Mouse (Mus musculus): ENCODE results near the gene Pdk2. TPM values are rescaled to one million over a fixed set of nuclear protein-coding genes. Genes with fewer than 3 reads are reported as not detected.
"Not testable (repeated sequence)": the region's sequence is repeated elsewhere in the genome, so short reads cannot be mapped to it uniquely, and the experiment has no call there.

Gene Pdk2
- polyA plus RNA-seq, 1 experiment from 2014 or later = 10.0 TPM

DNA sequence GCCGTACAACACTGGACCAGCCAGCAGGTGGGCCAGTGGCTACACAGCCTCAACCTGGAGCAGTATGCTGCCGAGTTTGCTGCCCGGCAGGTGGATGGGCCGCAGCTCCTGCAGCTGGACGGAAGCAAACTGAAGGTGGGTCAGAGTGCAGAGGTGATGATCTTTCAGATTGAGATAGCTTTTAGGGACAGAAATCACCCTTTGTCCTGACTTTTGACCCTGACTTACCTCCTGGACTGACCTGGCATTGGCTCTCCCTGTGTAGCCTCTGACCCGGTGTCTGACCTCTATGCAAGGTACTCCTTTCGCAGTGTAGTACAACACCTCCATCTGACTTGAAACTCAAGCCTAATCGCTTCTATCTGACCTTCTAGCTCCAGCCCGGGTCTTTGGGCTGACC is 17.7 kb downstream of the Pdk2 start:
- H3K27ac ChIP-seq = no peak overlapping the region
- 90% methylated on average over 9 of the region's 9 CpGs for WGBS (ENCODE audit: insufficient replicate concordance)
- H3K36me3 ChIP-seq = peaks cover 79% of the 10 kb centered on the region
- H3K9me3 ChIP-seq (replicated peaks) = no peaks in the 10 kb centered on the region
- H3K4me2 ChIP-seq = no peak overlapping the region
- peaks cover 61% of the 10 kb centered on the region for H3K4me1 ChIP-seq
- H3K9ac ChIP-seq = no peak overlapping the region
- H3K4me3 ChIP-seq = no peak overlapping the region
- ATAC-seq = no peak
- H3K27me3 ChIP-seq (replicated peaks) = peaks cover 31% of the 10 kb centered on the region

DNA sequence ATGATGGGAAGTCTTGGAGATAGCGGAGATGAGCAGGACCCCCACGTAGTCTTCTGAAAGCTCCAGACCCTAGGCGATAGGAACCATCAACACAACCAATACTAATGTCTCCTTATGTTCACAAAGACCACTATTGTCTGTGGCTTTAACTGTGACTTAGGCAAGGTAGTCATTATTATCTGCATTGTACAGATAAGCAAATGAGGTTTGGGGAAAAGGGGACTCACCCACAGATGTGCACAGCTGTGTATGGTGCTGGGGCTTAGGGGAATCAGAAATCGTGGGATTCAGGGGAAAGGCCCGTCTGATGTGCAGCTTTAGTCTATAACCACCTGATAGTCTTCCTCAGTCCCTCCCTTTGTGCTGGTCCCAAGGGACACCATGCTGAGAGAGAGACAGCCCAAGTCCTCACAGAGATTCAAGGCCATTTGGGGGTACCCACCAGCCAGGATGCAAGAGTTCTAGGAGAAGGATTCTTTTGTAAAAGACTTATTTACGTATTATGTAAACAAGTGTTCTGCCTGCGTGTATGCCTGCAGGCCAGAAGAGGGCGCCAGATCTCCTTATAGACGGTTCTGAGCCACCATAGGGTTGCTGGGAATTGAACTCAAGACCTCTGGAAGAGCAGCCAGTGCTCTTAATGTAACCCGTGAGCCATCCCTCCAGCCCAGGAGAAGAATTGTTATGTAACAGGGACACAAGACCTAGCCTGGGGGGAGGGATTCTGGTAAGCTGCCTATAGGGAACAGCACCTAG is 18.7 kb downstream of the Pdk2 start:
- Histone ChIP-seq H3K4me2 (no peak overlapping the region), H3K9ac (no peak overlapping the region), H3K27ac (0 out of 2 replicates have a peak overlapping the region, but pooled peaks have one; percentile 16), H3K4me1 (peaks cover 71% of the 10 kb centered on the region), H3K36me3 (peaks cover 89% of the 10 kb centered on the region), H3K27me3 (replicated peaks) (peaks cover 24% of the 10 kb centered on the region), H3K9me3 (replicated peaks) (no peaks in the 10 kb centered on the region), H3K4me3 (no peak overlapping the region)
- 65% methylated on average over 10 of the region's 10 CpGs for WGBS (ENCODE audit: insufficient replicate concordance)
- ATAC-seq = no peak

DNA sequence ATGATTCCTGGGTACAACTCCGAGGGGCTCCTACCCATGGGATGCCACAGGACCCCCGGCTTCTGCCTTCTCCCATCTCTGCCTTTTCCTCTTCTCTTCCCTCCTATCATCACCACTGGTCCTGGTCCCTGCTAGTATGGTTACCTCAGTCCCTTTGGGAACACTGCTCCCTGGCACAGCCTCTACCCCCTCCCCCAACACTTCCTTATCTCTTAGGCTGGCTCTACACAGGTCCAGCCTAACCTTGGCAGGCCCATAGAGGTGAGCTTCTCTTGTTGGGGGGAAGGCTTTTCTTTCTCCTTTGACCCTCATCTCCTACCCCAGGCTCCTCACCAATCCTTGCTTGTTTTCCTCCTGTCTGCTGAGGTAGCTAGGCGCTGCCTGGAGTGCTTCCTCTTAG is 25.7 kb downstream of the Pdk2 start:
- Histone ChIP-seq H3K4me1 (peaks cover 86% of the 10 kb centered on the region), H3K36me3 (peaks cover 78% of the 10 kb centered on the region), H3K4me3 (peak overlapping the region; percentile 15; the same call in 1 of the 2 replicates), H3K27ac (peak overlapping the region; percentile 75), H3K4me2 (peak overlapping the region; percentile 93), H3K27me3 (replicated peaks) (peaks cover 25% of the 10 kb centered on the region), H3K9ac (peak overlapping the region; percentile 57), H3K9me3 (replicated peaks) (no peaks in the 10 kb centered on the region)
- WGBS (ENCODE audit: insufficient replicate concordance) = 67% methylated on average over 3 of the region's 3 CpGs
- no peak for ATAC-seq

DNA sequence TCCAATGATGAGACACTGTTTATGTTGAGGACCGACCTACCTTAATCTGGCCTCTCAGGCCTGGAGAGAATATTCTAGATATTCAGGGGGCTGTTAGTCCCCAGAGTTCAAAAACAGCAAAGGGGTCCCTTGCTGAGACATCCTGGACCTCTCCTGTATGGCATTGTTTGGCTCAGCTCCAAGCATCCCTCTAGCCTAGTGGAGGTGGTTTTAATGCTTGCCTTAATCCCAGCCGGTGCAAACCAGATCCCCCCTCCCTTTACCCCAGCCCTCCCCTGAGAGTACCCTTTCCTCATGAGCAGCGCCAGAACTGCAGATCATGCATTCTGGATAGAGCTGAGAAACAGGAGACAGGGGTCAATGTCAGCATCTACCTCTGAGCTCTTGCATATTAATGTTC is 28.7 kb downstream of the Pdk2 start:
- H3K4me1 ChIP-seq = peaks cover 78% of the 10 kb centered on the region
- peaks cover 48% of the 10 kb centered on the region for H3K36me3 ChIP-seq
- H3K9ac ChIP-seq = peak overlapping the region; percentile 74
- no peak for ATAC-seq
- H3K4me2 ChIP-seq = peak overlapping the region; percentile 93
- H3K27ac ChIP-seq = peak overlapping the region; percentile 100
- H3K9me3 ChIP-seq (replicated peaks) = no peaks in the 10 kb centered on the region
- H3K4me3 ChIP-seq = peak overlapping the region; percentile 96
- WGBS (ENCODE audit: insufficient replicate concordance) = 32% methylated on average over 3 of the region's 3 CpGs
- H3K27me3 ChIP-seq (replicated peaks) = peaks cover 6% of the 10 kb centered on the region; the same call in 1 of the 2 replicates

DNA sequence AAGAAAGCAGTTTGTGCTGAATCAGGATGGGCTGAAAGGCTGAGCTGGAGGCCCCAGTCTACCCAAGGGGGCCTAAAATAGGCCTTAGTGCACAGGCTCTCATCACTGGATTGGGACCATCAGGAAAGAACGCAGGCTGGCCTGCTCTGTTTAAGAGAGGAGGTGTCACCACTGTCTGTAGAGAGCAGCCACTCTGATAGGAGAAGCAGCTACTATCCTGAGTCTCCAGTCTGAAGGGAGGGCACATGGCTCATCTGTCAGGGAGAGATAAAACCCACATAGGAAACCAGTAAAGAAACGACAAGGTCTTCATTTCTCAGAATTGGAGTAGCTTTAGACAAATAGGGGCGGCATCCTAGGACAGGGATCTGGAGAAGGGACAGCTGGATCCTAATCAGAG is 29.1 kb downstream of the Pdk2 start:
- peak; percentile 97 for ATAC-seq
- WGBS (ENCODE audit: insufficient replicate concordance) = 10% methylated on average over 3 of the region's 3 CpGs
- Histone ChIP-seq H3K9ac (peak overlapping the region; percentile 99), H3K27ac (peak overlapping the region; percentile 100), H3K4me2 (peak overlapping the region; percentile 93), H3K4me3 (peak overlapping the region; percentile 96), H3K9me3 (replicated peaks) (no peaks in the 10 kb centered on the region), H3K27me3 (replicated peaks) (peaks cover 6% of the 10 kb centered on the region; the same call in 1 of the 2 replicates), H3K36me3 (peaks cover 44% of the 10 kb centered on the region), H3K4me1 (peaks cover 78% of the 10 kb centered on the region)

DNA sequence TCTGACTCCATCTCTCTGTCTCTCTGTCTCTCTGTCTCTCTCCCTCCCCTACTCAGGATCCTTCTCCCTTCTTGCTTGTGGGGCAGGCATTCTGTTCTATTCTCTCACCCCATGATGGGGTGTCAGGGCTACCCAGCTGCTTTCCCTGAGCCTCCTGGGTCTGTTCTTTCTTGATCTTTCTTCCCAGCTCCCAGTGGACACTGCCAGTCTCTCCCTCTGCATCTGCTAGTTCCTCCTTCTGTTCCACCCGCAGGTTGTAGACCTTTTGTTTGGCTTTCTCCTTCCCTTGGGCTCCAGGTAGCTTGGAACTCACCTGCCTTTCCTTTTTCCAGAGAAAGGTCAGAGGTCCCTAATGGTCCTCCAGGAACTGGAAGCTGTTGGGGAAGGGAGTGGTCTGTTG is 29.7 kb downstream of the Pdk2 start:
- peaks cover 37% of the 10 kb centered on the region for H3K36me3 ChIP-seq
- peak overlapping the region; percentile 99 for H3K9ac ChIP-seq
- peak overlapping the region; percentile 100 for H3K27ac ChIP-seq
- WGBS (ENCODE audit: insufficient replicate concordance) = 19% methylated on average over 1 of the region's 1 CpGs
- H3K4me3 ChIP-seq = peak overlapping the region; percentile 96
- ATAC-seq = no peak
- H3K27me3 ChIP-seq (replicated peaks) = peaks cover 6% of the 10 kb centered on the region; the same call in 1 of the 2 replicates
- H3K9me3 ChIP-seq (replicated peaks) = no peaks in the 10 kb centered on the region
- H3K4me1 ChIP-seq = peaks cover 78% of the 10 kb centered on the region
- peak overlapping the region; percentile 93 for H3K4me2 ChIP-seq

DNA sequence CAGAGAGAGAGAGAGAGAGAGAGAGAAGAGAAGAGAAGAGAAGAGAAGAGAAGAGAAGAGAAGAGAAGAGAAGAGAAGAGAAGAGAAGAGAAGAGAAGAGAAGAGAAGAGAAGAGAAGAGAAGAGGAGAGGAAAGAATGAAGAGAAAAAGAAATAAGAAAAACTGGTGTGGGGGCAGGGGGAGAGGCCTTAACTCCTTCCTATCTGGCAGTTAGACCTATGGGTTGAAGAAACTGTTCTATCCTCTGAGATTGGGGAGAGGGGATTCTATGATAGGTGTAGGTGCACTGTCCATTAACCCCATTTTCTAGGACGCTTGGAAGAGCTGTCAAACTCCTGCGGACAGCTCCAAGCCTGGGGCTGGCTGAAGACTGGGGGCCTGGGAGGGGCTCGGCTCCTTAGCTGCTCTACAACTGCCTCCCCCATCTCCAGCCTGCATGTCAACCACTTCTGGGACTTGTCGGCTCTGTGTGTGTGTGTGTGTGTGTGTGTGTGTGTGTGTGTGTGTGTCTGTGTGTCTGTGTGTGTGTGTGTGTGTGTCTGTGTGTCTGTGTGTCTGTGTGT is 30.2 kb downstream of the Pdk2 start:
- H3K9ac ChIP-seq = peak overlapping the region; percentile 99
- peaks cover 34% of the 10 kb centered on the region for H3K36me3 ChIP-seq
- H3K27ac ChIP-seq = peak overlapping the region; percentile 100
- 5% methylated on average over 4 of the region's 4 CpGs for WGBS (ENCODE audit: insufficient replicate concordance)
- not testable (repeated sequence) for H3K9me3 ChIP-seq (replicated peaks); H3K27me3 ChIP-seq (replicated peaks); ATAC-seq
- peaks cover 78% of the 10 kb centered on the region for H3K4me1 ChIP-seq
- H3K4me3 ChIP-seq = peak overlapping the region; percentile 96
- H3K4me2 ChIP-seq = peak overlapping the region; percentile 93

DNA sequence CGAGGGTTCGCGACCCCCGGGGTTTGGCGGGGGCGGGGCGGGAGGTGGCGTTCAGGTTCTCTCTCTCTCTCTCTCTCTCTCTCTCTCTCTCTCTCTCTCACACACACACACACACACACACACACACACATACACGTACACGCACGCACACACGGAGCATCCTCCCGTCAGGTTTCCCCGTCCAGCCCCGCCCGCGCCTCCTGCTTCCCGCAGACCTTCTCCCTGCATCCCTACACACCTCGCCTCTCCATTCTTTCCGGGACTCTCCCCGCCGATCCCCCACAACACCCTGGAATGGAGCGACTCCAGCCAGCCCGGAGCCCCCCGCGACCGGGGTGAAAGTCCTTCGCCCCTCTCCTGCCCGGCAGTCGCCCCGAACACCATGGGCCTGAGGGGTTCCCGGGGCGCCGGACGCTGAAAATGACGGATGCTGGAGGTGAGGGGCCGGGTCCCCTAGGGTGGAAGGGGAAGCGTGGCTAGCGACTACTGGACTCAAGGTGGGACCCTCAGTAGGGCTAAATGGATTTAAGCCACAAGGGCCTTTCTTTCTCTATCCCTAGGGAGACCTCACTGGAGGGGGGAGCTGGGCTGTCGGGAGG is 30.9 kb downstream of the Pdk2 start:
- H3K9me3 ChIP-seq (replicated peaks) = no peaks in the 10 kb centered on the region
- no peak for ATAC-seq
- under 1% methylated on average over 30 of the region's 40 CpGs for WGBS (ENCODE audit: insufficient replicate concordance)
- peaks cover 34% of the 10 kb centered on the region for H3K36me3 ChIP-seq
- peak overlapping the region; percentile 99 for H3K9ac ChIP-seq
- H3K27me3 ChIP-seq (replicated peaks) = peaks cover 6% of the 10 kb centered on the region; the same call in 1 of the 2 replicates
- peak overlapping the region; percentile 96 for H3K4me3 ChIP-seq
- H3K4me1 ChIP-seq = peaks cover 78% of the 10 kb centered on the region
- peak overlapping the region; percentile 93 for H3K4me2 ChIP-seq
- peak overlapping the region; percentile 100 for H3K27ac ChIP-seq

DNA sequence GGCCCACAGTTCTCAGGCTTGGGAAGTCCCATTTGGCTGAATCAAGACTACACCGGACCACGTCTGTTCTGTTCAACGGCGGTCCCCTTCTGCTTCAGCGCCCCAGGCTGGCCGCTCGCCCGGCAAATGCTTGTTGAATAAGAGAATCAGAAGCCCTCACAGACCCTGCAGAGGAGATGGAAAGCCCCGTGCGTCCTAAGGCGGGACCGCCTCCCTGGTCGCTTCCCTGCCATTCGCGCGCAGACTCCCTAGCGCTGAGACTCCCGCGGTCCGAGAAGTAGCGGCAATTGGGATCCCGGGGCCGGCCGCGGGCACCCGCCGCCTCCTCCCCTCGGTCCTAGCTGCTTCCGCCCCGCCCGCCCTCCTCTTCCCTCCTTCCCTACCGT is 31.5 kb downstream of the Pdk2 start, which contains the start of gene Samd14:
TSS of gene Samd14 (plus strand) at position 251 of the 386 bp plus-strand sequence.
- WGBS (ENCODE audit: insufficient replicate concordance) = under 1% methylated on average over 28 of the region's 32 CpGs
- Histone ChIP-seq H3K9me3 (replicated peaks) (no peaks in the 10 kb centered on the region), H3K9ac (peak within 1 kb of the TSS; percentile 99), H3K4me3 (peak within 1 kb of the TSS; percentile 96), H3K36me3 (peaks cover 34% of the 10 kb centered on the region), H3K4me2 (peak within 1 kb of the TSS; percentile 93), H3K27ac (peak within 1 kb of the TSS; percentile 100), H3K4me1 (peaks cover 78% of the 10 kb centered on the region), H3K27me3 (replicated peaks) (peaks cover 6% of the 10 kb centered on the region; the same call in 1 of the 2 replicates)
- ATAC-seq = peak; percentile 21

DNA sequence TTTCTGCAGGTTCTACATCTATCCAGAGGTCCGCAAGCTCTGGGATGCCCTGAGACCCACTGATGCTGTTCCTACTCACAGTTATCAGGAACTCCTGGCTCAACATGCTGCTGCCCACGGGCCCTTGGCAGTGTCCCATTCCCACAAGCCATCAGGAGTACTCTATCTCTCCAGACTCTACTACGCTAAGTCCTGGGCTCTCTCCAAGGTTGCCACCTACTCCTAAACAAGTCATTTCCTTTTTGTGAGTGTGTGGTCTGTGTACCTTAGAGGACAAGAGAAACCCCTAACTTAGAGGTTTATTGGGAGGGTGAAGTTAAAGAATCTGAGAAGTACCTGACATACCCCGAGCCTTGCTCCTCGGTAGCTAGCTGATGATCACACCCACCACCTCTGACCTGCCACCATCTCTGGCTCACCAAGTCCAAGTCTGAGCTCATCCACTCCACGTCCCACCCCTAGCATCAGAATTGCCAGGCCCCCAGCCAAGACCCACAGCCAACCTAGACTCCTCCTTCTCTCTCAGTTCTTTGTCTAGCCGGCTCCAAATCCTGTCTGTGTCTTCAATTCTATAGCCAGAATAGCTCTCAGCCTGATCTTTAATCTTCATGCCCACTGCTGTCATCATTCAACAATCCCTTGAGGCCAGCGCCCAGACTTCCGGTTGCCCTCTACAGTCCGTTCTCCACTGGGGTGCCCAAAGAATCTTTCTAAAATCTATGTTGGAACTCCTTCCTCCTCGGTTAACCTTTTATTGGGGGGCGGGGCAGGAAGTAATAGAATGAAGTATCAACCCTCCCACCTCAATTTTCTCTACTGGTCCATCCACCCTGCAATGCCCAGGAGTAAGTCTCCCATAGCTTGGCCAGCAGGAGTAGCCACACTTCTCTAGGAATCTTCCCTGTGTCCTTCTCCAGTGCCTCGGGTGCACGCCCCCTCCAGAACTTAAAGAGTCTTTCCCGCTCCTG is 32.2 kb downstream of the Pdk2 start:
- Histone ChIP-seq H3K9ac (peak overlapping the region; percentile 99), H3K4me3 (peak overlapping the region; percentile 96), H3K4me2 (peak overlapping the region; percentile 93), H3K4me1 (peaks cover 78% of the 10 kb centered on the region), H3K36me3 (peaks cover 34% of the 10 kb centered on the region), H3K27me3 (replicated peaks) (peaks cover 6% of the 10 kb centered on the region; the same call in 1 of the 2 replicates), H3K9me3 (replicated peaks) (no peaks in the 10 kb centered on the region), H3K27ac (peak overlapping the region; percentile 100)
- no peak for ATAC-seq
- WGBS (ENCODE audit: insufficient replicate concordance) = 30% methylated on average over 15 of the region's 15 CpGs

DNA sequence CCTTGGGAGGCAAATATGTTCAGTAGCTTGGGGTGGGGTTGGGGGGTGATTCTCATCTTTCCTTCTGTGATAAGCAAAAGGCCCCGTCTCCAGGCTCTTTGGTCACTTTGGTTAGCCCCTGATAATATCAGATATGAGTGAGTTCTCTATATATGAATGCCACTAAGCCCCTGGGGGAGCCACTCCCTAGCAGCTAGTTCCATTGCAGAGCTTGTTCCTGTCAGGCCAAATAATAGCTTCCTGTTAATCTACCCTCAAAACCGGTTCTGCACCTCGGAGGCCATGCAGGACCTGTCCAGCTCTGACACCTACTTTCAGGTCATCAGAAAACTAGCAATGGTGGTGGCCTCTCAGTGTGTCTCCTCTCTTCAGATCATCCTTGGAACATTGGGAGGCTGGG is 33.7 kb downstream of the Pdk2 start:
- WGBS (ENCODE audit: insufficient replicate concordance) = 13% methylated on average over 3 of the region's 3 CpGs
- Histone ChIP-seq H3K4me3 (peak overlapping the region; percentile 57; the same call in 1 of the 2 replicates), H3K36me3 (peaks cover 37% of the 10 kb centered on the region), H3K4me1 (peaks cover 80% of the 10 kb centered on the region), H3K9me3 (replicated peaks) (no peaks in the 10 kb centered on the region), H3K27ac (peak overlapping the region; percentile 100), H3K4me2 (peak overlapping the region; percentile 76), H3K27me3 (replicated peaks) (peaks cover 6% of the 10 kb centered on the region; the same call in 1 of the 2 replicates), H3K9ac (peak overlapping the region; percentile 69)
- no peak for ATAC-seq
